Mouse (Mus musculus): ENCODE results near the gene Gchfr.

DNA sequence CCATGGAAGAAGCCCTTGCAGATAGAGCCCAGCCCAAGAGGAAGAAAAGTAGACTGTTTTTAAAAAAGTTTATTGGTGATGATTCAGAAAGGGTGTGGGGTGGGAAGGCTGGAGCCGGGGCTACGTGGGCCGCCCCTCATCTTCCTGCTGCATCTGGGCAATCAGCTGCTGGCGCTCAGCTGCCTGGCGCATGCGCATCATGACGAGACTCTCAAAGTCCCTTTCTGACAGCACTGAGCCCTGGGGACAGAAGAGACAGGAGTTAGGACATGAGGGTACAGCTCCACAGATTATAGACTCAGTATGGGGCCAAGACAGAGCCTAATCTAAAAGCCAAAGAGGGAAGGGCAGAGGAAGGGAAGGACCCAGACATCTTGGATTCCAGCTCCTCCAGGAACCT, 4.9 kb downstream of the Gchfr start:
- TF ChIP-seq POLR2A (IDR thresholded peaks at IDR 0.05; ENCODE audit: borderline replicate concordance, extremely low read depth, insufficient read depth, insufficient read length, poor library complexity, severe bottlenecking) (no peak), CTCF (IDR thresholded peaks at IDR 0.05; ENCODE audit: borderline replicate concordance, extremely low read depth, insufficient read depth, insufficient read length) (no peak)
